17 mouse cellular contexts compared by ENCODE assay signal in the genomic region with DNA sequence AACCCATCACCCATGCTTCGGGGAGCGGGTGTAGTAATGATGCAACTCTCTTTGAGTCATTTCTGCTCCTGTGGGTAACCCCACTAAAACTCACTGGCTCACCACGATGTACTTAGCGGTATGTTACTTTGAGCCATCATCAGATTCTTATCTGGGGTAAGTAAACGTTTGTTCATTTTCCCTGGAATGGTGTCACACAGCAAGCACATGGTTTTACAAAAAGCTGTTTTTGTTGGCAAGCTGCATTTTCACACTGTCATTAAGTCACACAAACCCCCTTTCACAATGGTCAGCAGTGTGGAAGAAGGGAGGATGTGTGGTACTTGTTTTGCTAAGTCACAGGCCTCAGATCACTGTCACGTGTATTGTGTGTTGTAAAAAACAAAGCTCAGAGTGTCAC.
A peak's percentile ranks its signal among the peaks of the same experiment; 100 is the strongest.
DNase-seq lines count a peak whose midpoint lies in the region; ATAC-seq and TF ChIP-seq lines count a peak whose summit lies in the region.
"Had no signal": no experiment of that assay in that cellular context is flagged by ENCODE, and none has a peak within 500 bp of the region (broad histone marks: within the 10 kb centered on the region; RNA-seq: fewer than 3 reads in every experiment).

No protein-coding gene starts in this region.

- TF ChIP-seq CTCF in left cerebral cortex, adult 2 months (IDR thresholded peaks at IDR 0.05), result no peak

- DNase-seq in embryonic facial prominence, embryonic 14.5 days (ENCODE audit: low spot score), result peak; percentile 10
- DNase-seq in embryonic facial prominence, embryonic 10.5 days (ENCODE audit: low spot score), result no peak
- DNase-seq in left cerebral cortex, adult 2 months (ENCODE audit: extremely low spot score in 1 of 2, low spot score in 2 of 2), result no peak
- DNase-seq in left cerebral cortex, adult 8-10 months (ENCODE audit: low spot score in 2 of 2), result no peak
- no peak for DNase-seq in neural tube, embryonic 10.5 days (ENCODE audit: extremely low spot score, low spot score)
- DNase-seq in telencephalon, adult 2 months (ENCODE audit: low read depth, low spot score), result peak; percentile 50
- DNase-seq in frontal cortex, postnatal 10 days (ENCODE audit: low spot score in 2 of 2), result no peak
- DNase-seq: adrenal gland, postnatal 10 days; cerebellum, adult 8-10 months; heart, postnatal 14 days; kidney, adult 9 months; thymus, postnatal 4 days had no signal

- no peak for ATAC-seq in embryonic facial prominence, embryonic 14.5 days (ENCODE audit: low read depth)
- peak; percentile 28; the same call in 1 of the 2 replicates for ATAC-seq in neural tube, embryonic 14.5 days (ENCODE audit: low read depth)
- ATAC-seq: forebrain, embryonic 15.5 days had no signal

- no peaks in the 10 kb centered on the region for H3K36me3 ChIP-seq in embryonic facial prominence, embryonic 14.5 days (ENCODE audit: control insufficient read depth, insufficient read depth, low read length)
- H3K36me3 ChIP-seq in embryonic facial prominence, embryonic 10.5 days (replicated peaks), result no peaks in the 10 kb centered on the region
- H3K36me3 ChIP-seq in neural tube, embryonic 14.5 days (ENCODE audit: control insufficient read depth, insufficient read depth, low read length), result no peaks in the 10 kb centered on the region
- H3K36me3 ChIP-seq: embryonic facial prominence, embryonic 15.5 days; forebrain, embryonic 15.5 days; lung, embryonic 15.5 days; neural tube, embryonic 15.5 days had no signal

- H3K27me3 ChIP-seq in embryonic facial prominence, embryonic 14.5 days (replicated peaks; ENCODE audit: control insufficient read depth, insufficient read depth, low read length), result no peaks in the 10 kb centered on the region
- no peaks in the 10 kb centered on the region for H3K27me3 ChIP-seq in embryonic facial prominence, embryonic 10.5 days (replicated peaks; ENCODE audit: low read depth, poor library complexity, severe bottlenecking)
- no peaks in the 10 kb centered on the region for H3K27me3 ChIP-seq in neural tube, embryonic 14.5 days (ENCODE audit: control insufficient read depth, insufficient read depth, low read length)
- H3K27me3 ChIP-seq: embryonic facial prominence, embryonic 15.5 days; forebrain, embryonic 15.5 days; lung, embryonic 15.5 days; neural tube, embryonic 15.5 days had no signal

- 68% methylated on average over 6 of the region's 6 CpGs for WGBS in embryonic facial prominence, embryonic 14.5 days
- WGBS in embryonic facial prominence, embryonic 10.5 days, result 80% methylated on average over 6 of the region's 6 CpGs
- 70% methylated on average over 6 of the region's 6 CpGs for WGBS in neural tube, embryonic 14.5 days

- H3K27ac ChIP-seq in embryonic facial prominence, embryonic 14.5 days (replicated peaks; ENCODE audit: low read depth, low read length), result no peak overlapping the region
- H3K27ac ChIP-seq in embryonic facial prominence, embryonic 10.5 days (replicated peaks), result no peak overlapping the region
- H3K27ac ChIP-seq in left cerebral cortex, adult 2 months, result peak overlapping the region; percentile 12
- no peak overlapping the region for H3K27ac ChIP-seq in neural tube, embryonic 14.5 days (ENCODE audit: low read depth, low read length)
- H3K27ac ChIP-seq: embryonic facial prominence, embryonic 15.5 days; forebrain, embryonic 15.5 days; lung, embryonic 15.5 days; neural tube, embryonic 15.5 days had no signal

- H3K4me1 ChIP-seq in embryonic facial prominence, embryonic 14.5 days (ENCODE audit: control insufficient read depth, insufficient read depth, low read length), result no peaks in the 10 kb centered on the region
- H3K4me1 ChIP-seq in embryonic facial prominence, embryonic 10.5 days, result no peaks in the 10 kb centered on the region
- no peaks in the 10 kb centered on the region for H3K4me1 ChIP-seq in neural tube, embryonic 14.5 days (ENCODE audit: control insufficient read depth, insufficient read depth, low read length)
- H3K4me1 ChIP-seq: embryonic facial prominence, embryonic 15.5 days; forebrain, embryonic 15.5 days; lung, embryonic 15.5 days; neural tube, embryonic 15.5 days had no signal

- H3K9me3 ChIP-seq in embryonic facial prominence, embryonic 14.5 days (ENCODE audit: control insufficient read depth, low read length), result no peaks in the 10 kb centered on the region
- H3K9me3 ChIP-seq in embryonic facial prominence, embryonic 10.5 days, result no peaks in the 10 kb centered on the region
- no peaks in the 10 kb centered on the region for H3K9me3 ChIP-seq in neural tube, embryonic 14.5 days (ENCODE audit: control insufficient read depth, low read length)
- H3K9me3 ChIP-seq: embryonic facial prominence, embryonic 15.5 days; forebrain, embryonic 15.5 days; lung, embryonic 15.5 days; neural tube, embryonic 15.5 days had no signal

- no peak overlapping the region for H3K4me3 ChIP-seq in embryonic facial prominence, embryonic 14.5 days (ENCODE audit: low read depth, low read length)
- H3K4me3 ChIP-seq in embryonic facial prominence, embryonic 10.5 days, result no peak overlapping the region
- H3K4me3 ChIP-seq in left cerebral cortex, adult 2 months, result no peak overlapping the region
- H3K4me3 ChIP-seq in neural tube, embryonic 14.5 days (ENCODE audit: low read depth, low read length), result no peak overlapping the region
- H3K4me3 ChIP-seq: embryonic facial prominence, embryonic 15.5 days; forebrain, embryonic 15.5 days; lung, embryonic 15.5 days; neural tube, embryonic 15.5 days had no signal

- no peak overlapping the region for H3K4me2 ChIP-seq in embryonic facial prominence, embryonic 14.5 days (ENCODE audit: low read depth, low read length)
- no peak overlapping the region for H3K4me2 ChIP-seq in neural tube, embryonic 14.5 days (ENCODE audit: low read depth, low read length)
- H3K4me2 ChIP-seq: embryonic facial prominence, embryonic 15.5 days; forebrain, embryonic 15.5 days; lung, embryonic 15.5 days; neural tube, embryonic 15.5 days had no signal

- H3K9ac ChIP-seq in embryonic facial prominence, embryonic 14.5 days (ENCODE audit: low read depth, low read length), result no peak overlapping the region
- no peak overlapping the region for H3K9ac ChIP-seq in neural tube, embryonic 14.5 days (replicated peaks; ENCODE audit: low read depth, low read length)
- H3K9ac ChIP-seq: embryonic facial prominence, embryonic 15.5 days; forebrain, embryonic 15.5 days; lung, embryonic 15.5 days; neural tube, embryonic 15.5 days had no signal

- intact Hi-C loops in left cerebral cortex, adult 2 months (cut with DNase I), result no loop called here

Comparison
In these comparisons a context has a peak if more than half of its experiments do, and no peak if none do; other contexts are left out.
1. DNase-seq: peak in embryonic facial prominence, embryonic 14.5 days (single experiment) and telencephalon, adult 2 months (single experiment); none in embryonic facial prominence, embryonic 10.5 days (single experiment), left cerebral cortex, adult 2 months (0 of 2), left cerebral cortex, adult 8-10 months (0 of 2), neural tube, embryonic 10.5 days (single experiment) and frontal cortex, postnatal 10 days (0 of 2).